Mouse (Mus musculus) left cerebral cortex, adult 18-20 months (tissue): Measurements from ENCODE around the gene Vegfc. TPM values are rescaled to one million over a fixed set of nuclear protein-coding genes. Genes with fewer than 3 reads are reported as not detected.
A peak's percentile ranks its signal among the peaks of the same experiment; 100 is the strongest.

Source experiments
- DNase-seq, 2 experiments: peaks; one replicate each; pipeline ENCODE4 v3.0.0; 2021 to 2022; ENCODE audit warnings: low spot score in 2 of 2, mixed read lengths in 1 of 2
- total RNA-seq, 2 experiments: library from RNA; stranded (reverse); gene quantifications; 2 replicates each; pipeline ENCODE4 v1.2.3; 2021

Gene Vegfc
- total RNA-seq, 2 experiments from 2014 or later = 2.1 to 4.8 TPM

DNA sequence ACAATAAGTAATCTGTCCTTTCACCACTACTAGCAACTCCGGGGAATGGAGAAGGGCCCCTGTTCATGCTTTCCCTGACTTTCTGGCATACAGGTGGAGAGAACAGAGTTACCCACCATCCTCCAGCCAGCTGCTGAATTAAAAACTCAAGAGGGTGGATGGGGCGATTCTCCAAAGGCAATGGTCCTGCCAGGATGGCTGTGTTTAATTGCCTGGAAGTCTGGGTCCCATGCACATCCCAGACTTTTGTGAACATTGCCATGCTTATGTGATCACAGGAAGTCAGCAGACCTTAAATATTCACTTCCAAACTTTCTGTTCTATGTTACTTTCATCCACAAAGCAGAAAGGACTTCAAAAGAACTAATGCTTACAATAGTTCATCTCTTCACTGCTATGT, 107.9 kb downstream of the Vegfc start:
- DNase-seq = no peak

DNA sequence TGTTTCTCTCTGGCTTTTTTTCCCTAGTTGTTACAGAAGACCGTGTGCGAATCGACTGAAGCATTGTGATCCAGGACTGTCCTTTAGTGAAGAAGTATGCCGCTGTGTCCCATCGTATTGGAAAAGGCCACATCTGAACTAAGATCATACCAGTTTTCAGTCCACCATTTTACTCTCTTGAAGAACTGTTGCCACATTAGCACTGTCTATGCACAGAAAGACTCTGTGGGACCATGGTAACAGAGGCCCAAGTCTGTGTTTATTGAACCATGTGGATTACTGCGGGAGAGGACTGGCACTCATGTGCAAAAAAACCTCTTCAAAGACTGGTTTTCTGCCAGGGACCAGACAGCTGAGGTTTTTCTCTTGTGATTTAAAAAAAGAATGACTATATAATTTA, 108.5 kb downstream of the Vegfc start:
- DNase-seq = no peak

DNA sequence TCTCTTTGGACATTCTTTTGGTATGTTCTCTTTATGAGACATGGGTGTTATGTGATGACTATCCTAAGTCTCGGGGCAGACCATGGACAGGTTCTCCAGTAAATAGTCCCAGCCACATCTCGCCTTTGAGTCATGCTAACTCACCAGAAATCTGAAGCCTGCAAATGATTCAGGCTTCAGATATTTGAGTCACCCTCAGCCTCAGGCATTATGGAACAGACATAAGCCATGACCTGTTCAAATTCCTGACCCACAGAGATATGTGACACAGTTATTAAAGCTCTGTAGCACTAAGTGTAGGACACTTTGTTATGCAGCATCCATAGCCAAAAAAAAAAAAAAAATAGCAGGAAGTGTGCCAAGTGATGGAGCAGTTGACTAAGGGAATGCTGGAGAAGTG, 138.8 kb downstream of the Vegfc start:
- DNase-seq = no peak

DNA sequence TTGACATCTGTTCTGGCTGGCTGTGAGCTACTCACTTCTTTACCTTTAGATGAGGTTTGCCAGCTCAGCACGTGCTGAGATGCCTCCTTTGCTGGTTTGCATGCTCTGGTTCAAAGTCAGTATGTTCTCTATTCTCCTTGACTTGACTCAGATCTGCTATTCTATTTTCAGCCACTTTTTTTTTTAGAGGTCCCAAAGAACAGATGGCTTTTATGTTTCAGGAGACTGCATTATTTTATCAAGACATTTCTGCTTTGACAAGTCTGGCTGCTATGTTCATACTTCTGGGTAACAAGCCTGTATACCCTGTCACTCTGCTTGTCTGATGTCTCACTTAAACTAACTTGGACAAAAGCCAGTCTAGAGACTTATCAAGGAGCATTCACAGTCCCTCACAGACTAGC, 151.4 kb downstream of the Vegfc start:
- DNase-seq = peak; percentile 3 to 19

DNA sequence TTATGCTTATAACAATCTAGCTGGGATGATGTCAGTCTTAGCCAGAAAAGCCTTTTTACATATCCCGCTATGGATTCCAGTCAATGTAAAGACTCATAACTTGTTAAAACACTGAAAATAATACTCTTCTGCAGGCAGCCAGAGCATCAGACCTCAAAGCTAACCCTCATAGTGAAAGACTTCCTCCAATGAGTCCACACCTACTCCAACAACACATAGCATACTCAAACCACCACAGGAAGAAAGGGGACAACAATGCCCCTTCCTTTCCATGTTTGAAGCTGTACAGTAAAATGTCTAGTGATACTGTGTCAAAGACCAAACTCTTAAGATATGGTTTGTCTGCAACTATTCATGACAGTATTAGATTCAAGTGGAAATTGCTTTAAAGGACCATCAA, 153.2 kb downstream of the Vegfc start:
- no peak for DNase-seq

DNA sequence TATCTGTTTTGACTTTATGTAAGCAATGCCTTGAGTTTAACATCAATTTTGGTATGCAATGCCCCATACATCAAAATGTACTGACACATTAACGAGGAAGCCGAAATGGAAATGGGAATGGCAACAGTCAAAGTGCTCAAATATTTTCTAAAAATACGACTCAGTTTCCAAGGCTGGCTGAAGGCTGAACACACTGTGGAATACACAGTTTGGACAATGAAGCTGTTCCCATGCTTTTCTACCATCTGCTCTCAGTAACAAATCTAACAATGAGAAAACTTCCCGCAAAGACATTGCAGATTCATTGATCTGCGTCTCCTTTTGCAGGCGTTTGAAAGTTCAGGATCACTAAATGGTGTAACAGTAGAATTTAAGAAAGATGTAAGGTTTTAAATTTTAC, 155.9 kb downstream of the Vegfc start:
- DNase-seq = no peak
